In the genomic region with DNA sequence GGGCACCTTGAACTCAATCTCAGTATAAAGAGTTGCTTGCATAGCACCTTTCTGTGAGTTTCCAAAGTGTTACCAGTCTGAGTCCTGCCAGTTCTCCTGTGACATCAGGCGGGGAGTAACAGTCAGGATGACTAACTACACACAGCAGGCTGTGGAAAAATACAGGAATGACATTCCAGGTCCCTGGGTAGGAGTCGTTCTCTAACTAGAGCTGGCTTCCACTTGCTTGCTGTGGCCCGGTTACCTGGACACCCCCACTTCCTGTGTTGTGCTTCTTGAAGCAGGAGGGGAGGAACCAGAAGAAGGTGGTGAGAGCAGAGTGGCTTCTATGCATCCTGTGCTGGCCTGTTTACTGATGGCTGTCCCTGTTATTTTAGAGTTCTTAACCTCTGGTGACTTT, we compare ENCODE assay signal across 8 mouse cellular contexts.
A peak's percentile ranks its signal among the peaks of the same experiment; 100 is the strongest.
DNase-seq lines count a peak whose midpoint lies in the region; ATAC-seq and TF ChIP-seq lines count a peak whose summit lies in the region.

No protein-coding gene starts in this region.

- H3K4me1 ChIP-seq in lung, adult 2 months (ENCODE audit: control insufficient read depth, insufficient read depth, low read length), result no peaks in the 10 kb centered on the region; the same call in 1 of the 2 replicates
- H3K4me1 ChIP-seq in forebrain, embryonic 13.5 days, result no peaks in the 10 kb centered on the region

- no peak overlapping the region for H3K27ac ChIP-seq in forebrain, embryonic 13.5 days

- H3K9me3 ChIP-seq in forebrain, embryonic 13.5 days (replicated peaks), result no peaks in the 10 kb centered on the region

- no peak for TF ChIP-seq CTCF in lung, adult 2 months (IDR thresholded peaks at IDR 0.05; ENCODE audit: insufficient read depth, low read length)

- no peak for TF ChIP-seq POLR2A in lung, adult 2 months (IDR thresholded peaks at IDR 0.05; ENCODE audit: borderline replicate concordance, extremely low read depth, low read depth, low read length)

- no peak for ATAC-seq in forebrain, embryonic 13.5 days

- no peaks in the 10 kb centered on the region for H3K27me3 ChIP-seq in forebrain, embryonic 13.5 days

- no peak overlapping the region for H3K4me3 ChIP-seq in lung, adult 2 months (replicated peaks; ENCODE audit: extremely low read depth, low read depth, low read length)
- H3K4me3 ChIP-seq in forebrain, embryonic 13.5 days, result no peak overlapping the region

- H3K4me2 ChIP-seq in forebrain, embryonic 13.5 days, result no peak overlapping the region

- DNase-seq in lung, postnatal 36 days, result peak; percentile 38
- no peak for DNase-seq in lung, adult 2 months
- peak; percentile 35 to 55 for DNase-seq in adrenal gland, postnatal 36 days
- peak; percentile 64 for DNase-seq in kidney, postnatal 14 days
- DNase-seq in thymus, postnatal 25 days, result peak; percentile 79
- DNase-seq in urinary bladder, adult 2 months (ENCODE audit: low spot score), result no peak
- no peak for DNase-seq in urinary bladder, postnatal 10 days (ENCODE audit: low spot score)

- no peak overlapping the region for H3K9ac ChIP-seq in forebrain, embryonic 13.5 days

- WGBS in lung, adult 2 months, result 46% methylated on average over 3 of the region's 3 CpGs
- WGBS in forebrain, embryonic 13.5 days, result 84% methylated on average over 3 of the region's 3 CpGs

- no peaks in the 10 kb centered on the region for H3K36me3 ChIP-seq in forebrain, embryonic 13.5 days (ENCODE audit: poor library complexity, severe bottlenecking)

Comparison
In these comparisons a context has a peak if more than half of its experiments do, and no peak if none do; other contexts are left out.
1. DNase-seq: peak in lung, postnatal 36 days (single experiment), adrenal gland, postnatal 36 days (2 of 2), kidney, postnatal 14 days (single experiment) and thymus, postnatal 25 days (single experiment); none in lung, adult 2 months (single experiment), urinary bladder, adult 2 months (single experiment) and urinary bladder, postnatal 10 days (single experiment).